Mouse (Mus musculus) stomach, postnatal 0 days (tissue): ENCODE measurements around the gene Foxp1. TPM values are rescaled to one million over a fixed set of nuclear protein-coding genes. Genes with fewer than 3 reads are reported as not detected.

Experiments
- ATAC-seq: fragments of 200-750 bp; cut with Nextera tagmentation; 2 replicates; pipeline ENCODE4 v1.8.0; 2017; ENCODE audit not compliant: low FRiP score, low TSS enrichment
- DNase-seq: peaks from one replicate; pipeline ENCODE4 v3.0.0-alpha.2; 2016; ENCODE audit warnings: low spot score
- H3K27ac ChIP-seq: fragments of 300-500 bp; sonication (generic); replicated peaks from 2 replicates; pipeline ENCODE4 v1.5.1; 2014; ENCODE audit warnings: mild to moderate bottlenecking, control low read depth
- H3K27me3 ChIP-seq: fragments of 300-500 bp; sonication (generic); 2 replicates; pipeline ENCODE4 v1.6.1; 2014; ENCODE audit warnings: low read length; ENCODE audit not compliant: control insufficient read depth, insufficient read depth
- H3K36me3 ChIP-seq: fragments of 300-500 bp; sonication (generic); 2 replicates; pipeline ENCODE4 v1.6.1; 2014; ENCODE audit warnings: low read length, mixed read lengths; ENCODE audit not compliant: control insufficient read depth, insufficient read depth
- H3K4me1 ChIP-seq: fragments of 300-500 bp; sonication (generic); replicated peaks from 2 replicates; pipeline ENCODE4 v1.6.1; 2014; ENCODE audit warnings: antibody characterized with exemption; ENCODE audit not compliant: control insufficient read depth, insufficient read depth
- H3K4me2 ChIP-seq: fragments of 300-500 bp; sonication (generic); replicated peaks from 2 replicates; pipeline ENCODE4 v1.6.1; 2014; ENCODE audit warnings: low read depth, mild to moderate bottlenecking, control low read depth, moderate library complexity
- H3K4me3 ChIP-seq: fragments of 300-500 bp; sonication (generic); 2 replicates; pipeline ENCODE4 v1.5.1; 2014; ENCODE audit warnings: low read depth, low read length, control low read depth
- H3K9ac ChIP-seq: fragments of 300-500 bp; sonication (generic); 2 replicates; pipeline ENCODE4 v1.6.1; 2014; ENCODE audit warnings: mild to moderate bottlenecking, low read length, control low read depth, mixed read lengths
- H3K9me3 ChIP-seq: fragments of 300-500 bp; sonication (generic); 2 replicates; pipeline ENCODE4 v1.6.1; 2016; ENCODE audit warnings: low read length; ENCODE audit not compliant: control insufficient read depth
- CTCF ChIP-seq: IDR thresholded peaks from 2 replicates; pipeline ENCODE4 v1.5.1; 2016; ENCODE audit warnings: antibody characterized with exemption, low read depth, mild to moderate bottlenecking, moderate library complexity
- EP300 ChIP-seq: optimal IDR thresholded peaks from 2 replicates; pipeline ENCODE3; 2016; ENCODE audit warnings: antibody characterized with exemption
- WGBS: fragments of 180-500 bp; shearing (Covaris S2); extraction: QIAGEN DNeasy Blood & Tissue Kit; methylation state at CpG from one replicate; pipeline ENCODE4 v1.1.7; 2014; 5-methylcytosine and 5-hydroxymethylcytosine counted together
- polyA plus RNA-seq: library from polyadenylated mRNA; unstranded; fragments of >200 nt; fragmentation: Nextera tagmentation; extraction: Ambion mirVana; gene quantifications from 2 replicates; pipeline ENCODE4 v1.2.1, GENCODE M21; 2015

Foxp1 gene
- polyA plus RNA-seq, 1 experiment from 2014 or later = 68.9 TPM

DNA sequence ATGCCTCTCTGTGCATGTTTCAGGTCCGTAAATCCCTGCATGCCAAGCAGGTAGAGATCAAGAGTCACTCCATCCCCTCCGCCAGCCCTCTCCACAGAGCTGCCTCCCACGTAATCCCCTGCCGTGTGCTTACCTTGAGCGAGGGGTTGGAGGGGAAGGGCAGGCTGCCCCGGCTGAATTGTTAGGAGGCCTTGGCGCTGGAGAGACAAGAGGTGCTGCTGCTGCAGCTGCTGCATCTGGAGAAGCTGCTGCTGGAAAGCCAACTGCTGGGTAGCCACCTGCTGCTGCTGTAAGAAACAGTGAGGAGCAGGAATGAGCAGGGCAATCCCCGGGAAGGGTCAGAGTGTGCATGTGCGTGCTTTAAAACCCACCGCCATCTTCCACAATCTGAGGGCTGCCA lies 512.8 kb downstream of the Foxp1 start:
- no peak overlapping the region for H3K27ac ChIP-seq
- peaks cover 27% of the 10 kb centered on the region for H3K36me3 ChIP-seq
- H3K4me2 ChIP-seq = no peak overlapping the region
- no peaks in the 10 kb centered on the region for H3K9me3 ChIP-seq
- no peak for DNase-seq
- no peaks in the 10 kb centered on the region for H3K27me3 ChIP-seq
- H3K9ac ChIP-seq = no peak overlapping the region
- ATAC-seq = no peak
- H3K4me1 ChIP-seq = 0 out of 2 replicates have a peak, but pooled peaks cover 7% of the 10 kb centered on the region
- H3K4me3 ChIP-seq = no peak overlapping the region
- 73% methylated on average over 10 of the region's 10 CpGs for WGBS
- TF ChIP-seq EP300 = no peak
- no peak for TF ChIP-seq CTCF

DNA sequence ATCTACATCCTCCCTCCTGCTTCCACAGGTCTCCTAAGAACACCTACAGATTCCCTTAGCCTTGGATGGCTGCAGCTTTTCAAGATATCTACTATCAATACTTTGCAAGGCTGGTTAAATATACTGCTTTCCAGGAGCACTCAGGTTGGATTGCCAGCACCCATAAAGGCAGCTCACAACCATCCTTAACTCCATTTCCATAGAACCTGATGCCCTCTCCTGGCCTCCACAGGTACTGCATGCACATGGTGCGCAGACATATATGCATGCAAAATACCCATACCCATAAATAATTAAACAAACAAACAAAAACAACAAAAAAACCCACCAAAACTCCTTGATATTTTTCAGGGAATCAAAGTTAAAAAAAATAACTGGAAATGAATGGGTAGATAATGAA lies 514.0 kb downstream of the Foxp1 start:
- Histone ChIP-seq H3K27me3 (no peaks in the 10 kb centered on the region), H3K4me2 (no peak overlapping the region), H3K9me3 (no peaks in the 10 kb centered on the region), H3K36me3 (peaks cover 23% of the 10 kb centered on the region; the same call in 1 of the 2 replicates), H3K4me1 (0 out of 2 replicates have a peak, but pooled peaks cover 2% of the 10 kb centered on the region), H3K4me3 (no peak overlapping the region), H3K27ac (no peak overlapping the region), H3K9ac (no peak overlapping the region)
- ATAC-seq = no peak
- TF ChIP-seq EP300 = no peak
- TF ChIP-seq CTCF = peak; percentile 54
- no peak for DNase-seq
- WGBS = 96% methylated on average over 1 of the region's 1 CpGs

DNA sequence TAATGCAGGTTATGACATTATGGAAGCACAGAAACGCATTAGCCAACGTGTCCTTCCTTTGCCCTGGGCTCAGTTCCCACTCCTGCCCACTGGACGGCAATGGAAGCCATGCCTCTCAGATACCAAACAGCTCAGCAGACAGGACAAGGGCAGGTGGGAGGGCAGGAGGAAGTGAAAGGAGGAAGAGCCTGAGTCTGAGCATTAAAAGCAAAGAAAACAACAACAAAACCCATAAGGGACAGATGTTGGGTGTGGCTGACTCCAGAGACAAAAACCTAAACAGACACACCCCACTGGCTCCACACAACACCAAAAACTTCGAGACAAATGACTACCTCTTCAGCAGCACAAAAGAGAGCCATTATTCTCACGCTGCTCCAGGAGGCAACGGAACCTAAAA lies 515.0 kb downstream of the Foxp1 start:
- H3K9ac ChIP-seq = no peak overlapping the region
- no peak overlapping the region for H3K4me2 ChIP-seq
- 0 out of 2 replicates have a peak overlapping the region, but pooled peaks have one; percentile 8 for H3K27ac ChIP-seq
- 0 out of 2 replicates have a peak, but pooled peaks cover 2% of the 10 kb centered on the region for H3K4me1 ChIP-seq
- ATAC-seq = no peak
- peaks cover 30% of the 10 kb centered on the region for H3K36me3 ChIP-seq
- no peaks in the 10 kb centered on the region for H3K9me3 ChIP-seq
- no peaks in the 10 kb centered on the region for H3K27me3 ChIP-seq
- TF ChIP-seq CTCF (no peak), EP300 (no peak)
- DNase-seq = no peak
- WGBS = 44% methylated on average over 6 of the region's 6 CpGs
- H3K4me3 ChIP-seq = no peak overlapping the region

DNA sequence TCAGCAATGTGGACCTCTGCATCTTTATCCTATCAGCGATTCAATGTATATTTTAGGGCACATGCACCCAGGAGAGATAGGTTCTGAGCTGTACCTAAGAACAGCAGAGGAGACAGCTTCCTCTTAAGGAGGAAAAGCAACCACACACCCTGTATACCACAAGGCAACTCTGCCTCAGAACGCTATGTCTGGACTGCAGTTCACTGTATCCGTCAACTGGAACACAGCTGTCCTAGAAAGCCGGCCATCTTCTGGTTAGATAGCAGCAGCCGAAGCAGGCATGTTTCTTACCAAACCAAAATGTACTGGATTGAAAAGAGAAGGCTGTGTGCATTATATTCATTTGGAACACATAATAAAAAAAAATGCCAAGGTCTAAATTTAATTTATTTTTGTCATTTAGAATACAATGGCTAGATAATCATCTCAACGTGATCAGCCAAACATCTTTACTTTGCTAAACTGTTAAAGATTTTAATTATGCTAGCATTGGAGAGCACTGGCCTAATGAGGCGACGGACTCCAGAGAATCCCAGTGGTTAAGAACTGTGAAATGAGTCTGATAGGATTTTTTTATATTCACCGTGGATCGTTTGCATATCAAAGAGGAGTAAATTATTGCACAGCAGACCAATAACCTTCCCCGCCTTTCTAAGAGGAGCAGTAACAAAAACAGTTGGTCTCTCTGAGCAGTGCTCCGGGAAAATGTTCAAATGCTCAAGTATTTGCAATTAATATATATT lies 518.1 kb downstream of the Foxp1 start:
- Histone ChIP-seq H3K27me3 (no peaks in the 10 kb centered on the region), H3K4me3 (no peak overlapping the region), H3K9me3 (no peaks in the 10 kb centered on the region), H3K27ac (no peak overlapping the region), H3K9ac (no peak overlapping the region), H3K36me3 (peaks cover 30% of the 10 kb centered on the region), H3K4me2 (no peak overlapping the region), H3K4me1 (no peaks in the 10 kb centered on the region)
- ATAC-seq (no peak), DNase-seq (no peak)
- TF ChIP-seq CTCF (no peak), EP300 (no peak)
- WGBS = 80% methylated on average over 12 of the region's 12 CpGs

DNA sequence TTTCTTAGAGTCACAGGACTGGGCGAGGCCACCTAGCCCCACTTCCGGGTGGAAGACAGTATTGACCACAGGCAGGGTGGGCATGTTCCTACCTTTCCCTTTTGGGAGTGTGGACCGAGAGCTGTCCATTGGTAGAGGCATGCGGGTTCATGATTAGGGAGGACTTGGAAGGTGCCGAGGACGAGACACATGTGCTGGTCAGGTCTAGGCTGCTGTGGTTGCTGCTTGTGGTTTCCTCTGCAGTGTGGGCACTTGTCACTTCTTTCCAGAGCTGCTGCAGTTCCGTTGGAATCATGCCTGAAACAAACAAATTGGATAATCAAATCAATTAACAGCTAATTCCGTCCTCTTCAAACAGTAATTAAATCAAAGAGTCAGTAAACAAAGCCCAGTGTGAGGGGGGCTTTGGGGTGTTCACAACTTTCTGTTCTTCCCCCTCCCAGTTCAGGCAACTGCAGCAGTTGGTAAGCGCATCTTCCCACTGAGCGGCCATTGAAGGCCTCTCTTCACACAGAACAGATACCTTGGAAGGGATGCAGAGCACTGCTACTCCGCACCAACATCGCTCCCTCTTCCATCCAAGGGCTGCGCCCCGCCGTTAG lies 519.3 kb downstream of the Foxp1 start:
- no peak overlapping the region for H3K9ac ChIP-seq
- H3K4me2 ChIP-seq = no peak overlapping the region
- H3K36me3 ChIP-seq = peaks cover 27% of the 10 kb centered on the region
- TF ChIP-seq CTCF (no peak), EP300 (no peak)
- H3K9me3 ChIP-seq = no peaks in the 10 kb centered on the region
- no peaks in the 10 kb centered on the region for H3K27me3 ChIP-seq
- 85% methylated on average over 15 of the region's 15 CpGs for WGBS
- no peak overlapping the region for H3K27ac ChIP-seq
- DNase-seq = no peak
- H3K4me3 ChIP-seq = no peak overlapping the region
- ATAC-seq = no peak
- H3K4me1 ChIP-seq = no peaks in the 10 kb centered on the region

DNA sequence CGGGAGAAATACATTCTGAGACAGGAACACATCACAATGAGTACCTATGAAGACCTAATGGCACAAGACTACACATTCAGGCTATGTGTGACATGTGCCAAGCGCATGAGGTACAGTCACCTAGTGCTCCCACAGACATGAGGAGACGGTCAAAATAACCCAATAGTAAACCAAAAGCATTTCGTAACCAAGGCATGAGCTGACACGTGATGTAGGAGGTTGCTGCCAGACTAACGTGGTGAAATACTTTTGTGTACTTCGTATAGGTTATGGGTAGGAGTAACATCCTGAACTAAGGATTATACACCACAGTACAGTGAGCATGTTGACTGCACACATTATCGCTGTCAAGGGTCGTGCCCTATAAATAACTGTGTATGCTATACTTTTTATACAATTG lies 520.9 kb downstream of the Foxp1 start:
- H3K4me3 ChIP-seq = no peak overlapping the region
- TF ChIP-seq EP300 = no peak
- TF ChIP-seq CTCF = no peak
- peaks cover 22% of the 10 kb centered on the region for H3K36me3 ChIP-seq
- H3K4me1 ChIP-seq = no peaks in the 10 kb centered on the region; the same call in 1 of the 2 replicates
- no peak overlapping the region for H3K4me2 ChIP-seq
- 77% methylated on average over 9 of the region's 9 CpGs for WGBS
- DNase-seq (no peak), ATAC-seq (no peak)
- H3K9ac ChIP-seq = no peak overlapping the region
- no peaks in the 10 kb centered on the region for H3K27me3 ChIP-seq
- no peak overlapping the region for H3K27ac ChIP-seq
- H3K9me3 ChIP-seq = no peaks in the 10 kb centered on the region
